Mouse (Mus musculus) megakaryocyte-erythroid progenitor cell, adult 5-6 weeks (primary cell): ENCODE measurements around the gene Igbp1. TPM values are rescaled to one million over a fixed set of nuclear protein-coding genes. Genes with fewer than 3 reads are reported as not detected.

ENCODE experiments used
- total RNA-seq, 2 experiments: library from RNA; stranded (forward) in 1 of 2; stranded (reverse) in 1 of 2; fragments of 200-1000, 215-1000 nt in 1 of 2; fragments of >200 nt in 1 of 2; fragmentation: Nextera tagmentation in 1 of 2; gene quantifications; 2 replicates each; pipeline ENCODE4 v1.2.3; 2014 to 2017

The Igbp1 gene
- total RNA-seq, 2 experiments from 2014 or later, result 64.3 to 101 TPM

Other genes with a start within 250 kb of the Igbp1 start
- gene Otud6a, start 65.3 kb upstream of the Igbp1 start, total RNA-seq (2014; fragmentation: Nextera tagmentation), result not detected in 2 replicates
- not detected in 2 replicates for gene Otud6a, start 65.3 kb upstream of the Igbp1 start, total RNA-seq (2017)
- gene Awat2, start 51.6 kb upstream of the Igbp1 start, total RNA-seq (2014; fragmentation: Nextera tagmentation), result 2.1 and 2.3 TPM in 2 replicates
- 0.75 TPM in 1 of 2 replicates, not detected in the other for gene Awat2, start 51.6 kb upstream of the Igbp1 start, total RNA-seq (2017)
- not detected in 2 replicates for gene Dgat2l6, start 30.5 kb downstream of the Igbp1 start, total RNA-seq (2014; fragmentation: Nextera tagmentation)
- not detected in 2 replicates for gene Dgat2l6, start 30.5 kb downstream of the Igbp1 start, total RNA-seq (2017)
- gene Awat1, start 78.0 kb downstream of the Igbp1 start, total RNA-seq (2014; fragmentation: Nextera tagmentation), result not detected in 2 replicates
- not detected in 2 replicates for gene Awat1, start 78.0 kb downstream of the Igbp1 start, total RNA-seq (2017)
- gene P2ry4, start 100.6 kb downstream of the Igbp1 start, total RNA-seq (2014; fragmentation: Nextera tagmentation), result not detected in 2 replicates
- gene P2ry4, start 100.6 kb downstream of the Igbp1 start, total RNA-seq (2017), result not detected in 2 replicates
- gene Arr3, start 111.2 kb downstream of the Igbp1 start, total RNA-seq (2014; fragmentation: Nextera tagmentation), result not detected in 2 replicates
- gene Arr3, start 111.2 kb downstream of the Igbp1 start, total RNA-seq (2017), result not detected in 2 replicates
- 33.9 and 41.5 TPM in 2 replicates for gene Kif4, start 131.4 kb downstream of the Igbp1 start, total RNA-seq (2014; fragmentation: Nextera tagmentation)
- gene Kif4, start 131.4 kb downstream of the Igbp1 start, total RNA-seq (2017), result 37.2 and 48.0 TPM in 2 replicates
- gene Pdzd11, start 132.3 kb downstream of the Igbp1 start, total RNA-seq (2014; fragmentation: Nextera tagmentation), result 40.0 and 45.2 TPM in 2 replicates
- 20.3 and 35.4 TPM in 2 replicates for gene Pdzd11, start 132.3 kb downstream of the Igbp1 start, total RNA-seq (2017)
- gene Gdpd2, start 235.6 kb downstream of the Igbp1 start, total RNA-seq (2014; fragmentation: Nextera tagmentation), result not detected in 2 replicates
- 1.0 TPM in 1 of 2 replicates, not detected in the other for gene Gdpd2, start 235.6 kb downstream of the Igbp1 start, total RNA-seq (2017)